Mouse (Mus musculus): ENCODE measurements around the gene 1700020L24Rik. TPM values are rescaled to one million over a fixed set of nuclear protein-coding genes. Genes with fewer than 3 reads are reported as not detected.

The 1700020L24Rik gene
- polyA plus RNA-seq, 1 experiment from 2014 or later: 1.1 TPM

- Histone ChIP-seq H3K9me3 (no peaks in the 10 kb centered on the region), H3K27ac (no peak overlapping the region), H3K27me3 (replicated peaks) (peaks cover 48% of the 10 kb centered on the region), H3K4me1 (peaks cover 28% of the 10 kb centered on the region), H3K36me3 (no peaks in the 10 kb centered on the region), H3K9ac (no peak overlapping the region), H3K4me3 (replicated peaks) (no peak overlapping the region; the same call in 1 of the 2 replicates), H3K4me2 (peak overlapping the region; percentile 47)
- ATAC-seq (ENCODE audit: insufficient read depth, low FRiP score, low read depth): no peak
- 10% methylated on average over 29 of the region's 29 CpGs for WGBS
Measured at GRCm38 (mm10) chr11:83442596-83443267, 5.3 kb downstream of the 1700020L24Rik start.

DNA sequence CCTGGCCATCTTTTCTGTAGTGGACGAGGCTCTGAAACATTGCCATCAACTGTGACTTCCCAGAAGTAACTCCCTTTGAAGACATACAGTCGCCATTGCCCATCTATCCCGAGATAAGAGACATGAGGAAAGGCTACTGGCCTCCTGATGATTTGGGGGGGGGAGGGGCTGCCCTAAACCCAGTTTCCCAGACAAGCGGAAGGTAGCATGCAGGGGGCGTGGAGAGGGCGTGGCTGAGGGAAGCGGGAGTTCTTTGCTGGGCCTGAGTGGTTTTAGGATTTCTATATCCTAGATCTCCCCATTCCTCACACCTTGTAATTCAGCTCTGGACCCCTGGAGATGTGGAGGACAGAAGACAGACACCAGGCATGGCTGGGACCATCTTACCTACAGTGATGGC, 6.3 kb downstream of the 1700020L24Rik start:
- Histone ChIP-seq H3K27ac (no peak overlapping the region), H3K4me3 (replicated peaks) (no peak overlapping the region), H3K9ac (no peak overlapping the region), H3K27me3 (replicated peaks) (peaks cover 48% of the 10 kb centered on the region), H3K9me3 (no peaks in the 10 kb centered on the region), H3K4me1 (peaks cover 38% of the 10 kb centered on the region), H3K36me3 (no peaks in the 10 kb centered on the region), H3K4me2 (no peak overlapping the region)
- ATAC-seq (ENCODE audit: insufficient read depth, low FRiP score, low read depth): no peak
- 4% methylated on average over 7 of the region's 7 CpGs for WGBS

DNA sequence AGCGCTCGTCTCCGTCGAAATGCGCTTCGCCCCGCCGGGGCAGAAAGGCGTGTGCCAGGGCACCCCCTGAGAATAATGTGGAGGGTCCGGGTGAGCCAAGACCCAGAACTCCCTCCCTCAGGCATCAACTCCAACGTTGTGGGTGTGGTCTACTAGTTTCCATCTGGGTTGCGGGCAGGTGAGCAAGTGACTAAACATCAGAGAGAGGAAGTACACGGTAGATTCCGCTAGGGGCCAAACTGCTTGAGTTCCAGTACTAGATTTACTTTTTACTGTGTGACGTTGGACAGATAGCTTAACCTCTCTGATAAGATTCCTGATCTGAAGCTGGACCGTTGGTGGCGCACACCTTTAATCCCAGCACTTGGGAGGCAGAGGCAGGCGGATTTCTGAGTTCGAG, 7.5 kb downstream of the 1700020L24Rik start:
- no peak for ATAC-seq (ENCODE audit: insufficient read depth, low FRiP score, low read depth)
- Histone ChIP-seq H3K4me1 (peaks cover 40% of the 10 kb centered on the region), H3K4me3 (replicated peaks) (peak overlapping the region; percentile 22), H3K27ac (no peak overlapping the region), H3K27me3 (replicated peaks) (peaks cover 48% of the 10 kb centered on the region), H3K9ac (no peak overlapping the region), H3K9me3 (no peaks in the 10 kb centered on the region), H3K4me2 (peak overlapping the region; percentile 49), H3K36me3 (no peaks in the 10 kb centered on the region)
- 26% methylated on average over 19 of the region's 19 CpGs for WGBS

DNA sequence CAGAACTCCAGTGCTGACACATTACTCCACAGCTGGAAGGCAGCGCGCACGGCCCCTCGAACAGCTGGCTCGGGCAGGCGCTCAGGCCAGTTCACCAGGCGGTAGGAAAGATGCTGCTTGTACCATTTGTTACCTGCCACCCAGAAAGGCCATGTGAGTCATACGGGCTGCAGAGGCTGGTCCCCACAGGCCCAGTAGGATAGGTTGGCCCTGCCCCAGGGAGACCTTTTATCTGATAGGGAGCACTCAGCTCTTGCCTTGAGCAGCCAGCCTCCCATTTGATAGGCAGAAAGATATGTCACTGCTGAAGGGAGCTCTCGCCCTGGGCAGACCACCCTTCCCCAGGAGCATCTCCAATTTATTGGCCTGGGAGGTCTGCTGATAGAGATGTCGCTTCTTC, 10.1 kb downstream of the 1700020L24Rik start:
- peak overlapping the region; percentile 32; the same call in 1 of the 2 replicates for H3K27ac ChIP-seq
- no peaks in the 10 kb centered on the region for H3K36me3 ChIP-seq
- H3K4me1 ChIP-seq: peaks cover 34% of the 10 kb centered on the region
- 59% methylated on average over 10 of the region's 10 CpGs for WGBS
- ATAC-seq (ENCODE audit: insufficient read depth, low FRiP score, low read depth): no peak
- no peak overlapping the region for H3K9ac ChIP-seq
- no peak overlapping the region for H3K4me3 ChIP-seq (replicated peaks)
- H3K4me2 ChIP-seq: no peak overlapping the region
- peaks cover 33% of the 10 kb centered on the region for H3K27me3 ChIP-seq (replicated peaks)
- H3K9me3 ChIP-seq: no peaks in the 10 kb centered on the region

DNA sequence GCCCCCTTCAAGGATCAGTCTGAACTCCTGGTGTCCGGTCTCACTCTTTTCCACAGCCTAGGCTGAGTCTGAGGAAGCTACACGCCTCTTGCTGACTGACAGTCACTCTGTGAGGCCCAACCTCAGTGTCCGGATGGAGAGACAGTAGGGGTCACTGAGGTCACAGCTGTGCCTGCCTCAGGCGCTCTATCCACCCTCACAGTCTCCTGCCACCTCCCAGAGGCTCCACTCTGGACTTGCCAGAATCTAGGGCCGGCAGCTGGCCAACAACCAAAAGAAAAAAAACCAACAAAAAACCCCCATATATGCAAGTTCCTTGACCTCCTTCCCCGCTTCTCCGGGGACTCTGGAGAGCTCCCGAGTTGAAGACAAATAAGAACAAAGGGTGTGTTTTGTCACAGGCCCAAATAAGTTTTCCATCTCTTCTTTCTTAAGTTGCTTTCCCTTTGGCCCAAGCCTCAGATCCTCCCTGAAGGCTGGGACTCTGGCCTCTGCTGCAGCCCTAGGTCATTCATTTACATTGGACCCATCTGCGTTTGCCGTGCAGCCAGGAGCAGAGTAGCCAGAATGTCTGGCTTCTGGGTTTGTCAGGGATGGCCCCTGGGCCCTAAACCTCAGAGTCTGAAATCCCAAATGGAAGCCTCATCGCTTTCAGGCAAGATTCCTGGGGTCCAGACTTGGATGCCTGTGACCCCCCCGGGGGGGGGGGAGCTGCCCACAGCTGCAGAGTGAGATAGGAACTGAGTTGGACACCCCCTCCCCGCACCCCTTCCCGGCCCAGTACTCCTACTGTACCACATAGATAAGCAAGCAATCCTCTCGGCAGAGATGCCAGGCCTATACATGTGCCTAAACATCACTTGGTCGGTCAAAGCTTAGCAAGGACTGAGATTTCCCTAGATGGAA, 10.8 kb downstream of the 1700020L24Rik start:
- Histone ChIP-seq H3K27me3 (replicated peaks) (peaks cover 27% of the 10 kb centered on the region), H3K4me1 (peaks cover 30% of the 10 kb centered on the region), H3K9ac (no peak overlapping the region), H3K36me3 (no peaks in the 10 kb centered on the region), H3K9me3 (no peaks in the 10 kb centered on the region), H3K27ac (peak overlapping the region; percentile 33), H3K4me3 (replicated peaks) (no peak overlapping the region), H3K4me2 (no peak overlapping the region)
- WGBS: 43% methylated on average over 16 of the region's 16 CpGs
- 0 out of 2 replicates have a peak, but pooled peaks have one; percentile 29 for ATAC-seq (ENCODE audit: insufficient read depth, low FRiP score, low read depth)

DNA sequence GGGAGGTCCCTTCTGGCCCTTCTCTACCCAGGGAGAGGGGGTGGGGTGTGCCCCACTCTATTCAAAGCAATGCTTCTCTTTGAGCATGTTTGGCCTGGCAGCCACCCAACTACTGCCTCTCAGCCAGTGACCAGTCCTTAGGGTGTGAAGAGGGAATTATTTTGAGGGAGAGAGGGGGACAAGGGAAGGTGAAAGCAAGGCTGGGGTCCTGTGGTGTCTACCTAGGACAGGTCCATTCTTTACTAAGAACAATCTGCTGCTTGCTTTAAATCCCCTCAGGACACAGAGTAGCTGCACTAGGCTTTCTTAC, 11.4 kb downstream of the 1700020L24Rik start:
- Histone ChIP-seq H3K4me3 (replicated peaks) (no peak overlapping the region), H3K36me3 (no peaks in the 10 kb centered on the region), H3K4me1 (peaks cover 24% of the 10 kb centered on the region), H3K27me3 (replicated peaks) (peaks cover 20% of the 10 kb centered on the region), H3K4me2 (no peak overlapping the region), H3K27ac (peak overlapping the region; percentile 33; the same call in 1 of the 2 replicates), H3K9me3 (no peaks in the 10 kb centered on the region), H3K9ac (no peak overlapping the region)
- no peak for ATAC-seq (ENCODE audit: insufficient read depth, low FRiP score, low read depth)

- Histone ChIP-seq H3K36me3 (no peaks in the 10 kb centered on the region), H3K27ac (no peak overlapping the region), H3K27me3 (replicated peaks) (peaks cover 16% of the 10 kb centered on the region), H3K4me3 (replicated peaks) (no peak overlapping the region), H3K9me3 (no peaks in the 10 kb centered on the region), H3K9ac (no peak overlapping the region), H3K4me2 (no peak overlapping the region), H3K4me1 (peaks cover 23% of the 10 kb centered on the region)
- ATAC-seq (ENCODE audit: insufficient read depth, low FRiP score, low read depth): no peak
- WGBS: 33% methylated on average over 4 of the region's 4 CpGs
Measured at GRCm38 (mm10) chr11:83449298-83449697, 11.8 kb downstream of the 1700020L24Rik start.

GRCm38 (mm10) chr11:83450550-83450949, 13.1 kb downstream of the 1700020L24Rik start:
- Histone ChIP-seq H3K9me3 (no peaks in the 10 kb centered on the region), H3K4me1 (peaks cover 24% of the 10 kb centered on the region), H3K4me2 (no peak overlapping the region), H3K27ac (no peak overlapping the region), H3K4me3 (replicated peaks) (no peak overlapping the region), H3K9ac (no peak overlapping the region), H3K36me3 (no peaks in the 10 kb centered on the region), H3K27me3 (replicated peaks) (0 out of 2 replicates have a peak, but pooled peaks cover 4% of the 10 kb centered on the region)
- ATAC-seq (ENCODE audit: insufficient read depth, low FRiP score, low read depth): no peak
- 43% methylated on average over 1 of the region's 1 CpGs for WGBS

- Histone ChIP-seq H3K4me3 (replicated peaks) (no peak overlapping the region), H3K27me3 (replicated peaks) (0 out of 2 replicates have a peak, but pooled peaks cover 4% of the 10 kb centered on the region), H3K4me2 (no peak overlapping the region), H3K9me3 (no peaks in the 10 kb centered on the region), H3K36me3 (no peaks in the 10 kb centered on the region), H3K27ac (no peak overlapping the region), H3K4me1 (peaks cover 24% of the 10 kb centered on the region), H3K9ac (no peak overlapping the region)
- 84% methylated on average over 10 of the region's 10 CpGs for WGBS
- ATAC-seq (ENCODE audit: insufficient read depth, low FRiP score, low read depth): no peak
Measured at GRCm38 (mm10) chr11:83451281-83451680, 13.8 kb downstream of the 1700020L24Rik start.

DNA sequence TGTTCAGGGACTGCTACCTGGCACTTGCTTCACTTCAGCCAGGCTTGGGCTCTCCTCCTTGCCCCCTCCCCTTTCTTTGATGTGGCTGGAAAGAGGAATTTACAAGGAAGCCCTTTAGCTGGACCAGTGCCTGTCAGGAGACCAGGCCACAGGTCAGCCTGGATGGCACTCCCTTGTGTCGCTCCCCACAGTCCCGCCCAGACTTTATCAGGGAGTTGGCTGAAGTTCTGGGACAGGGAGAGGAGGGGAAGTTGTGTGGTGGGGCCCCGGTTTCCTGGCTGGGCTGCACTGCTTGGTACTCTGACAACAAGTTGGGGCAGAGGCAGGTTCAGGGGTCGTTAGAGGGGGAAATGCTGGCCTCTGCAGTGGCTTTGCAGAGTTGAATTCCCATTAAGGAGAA, 17.1 kb downstream of the 1700020L24Rik start:
- WGBS: 9% methylated on average over 4 of the region's 4 CpGs
- peaks cover 14% of the 10 kb centered on the region; the same call in 1 of the 2 replicates for H3K4me1 ChIP-seq
- H3K4me3 ChIP-seq (replicated peaks): no peak overlapping the region
- peak overlapping the region; percentile 74 for H3K27ac ChIP-seq
- no peaks in the 10 kb centered on the region for H3K36me3 ChIP-seq
- H3K4me2 ChIP-seq: no peak overlapping the region
- no peaks in the 10 kb centered on the region for H3K27me3 ChIP-seq (replicated peaks)
- ATAC-seq (ENCODE audit: insufficient read depth, low FRiP score, low read depth): peak; percentile 56; the same call in 1 of the 2 replicates
- no peaks in the 10 kb centered on the region for H3K9me3 ChIP-seq
- H3K9ac ChIP-seq: no peak overlapping the region

DNA sequence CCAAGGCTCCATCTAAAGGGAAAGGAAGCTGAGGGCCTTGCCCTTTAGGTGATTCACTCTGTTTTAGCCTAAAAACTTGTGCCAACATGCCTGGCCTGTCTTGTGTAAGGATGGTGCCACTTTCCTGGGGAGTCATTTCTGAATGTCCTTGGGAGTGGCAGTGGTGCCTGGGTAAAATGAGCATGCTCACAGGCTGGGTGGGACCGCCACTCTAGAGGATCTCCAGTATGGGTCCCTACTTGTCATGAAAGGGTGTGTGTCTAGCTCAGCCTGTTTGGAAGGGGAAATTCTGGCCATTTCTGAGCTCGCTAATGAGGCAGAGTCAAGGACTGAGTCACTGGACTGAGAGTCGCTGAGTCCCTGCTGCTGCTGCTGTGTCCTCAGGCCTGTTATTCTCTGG, 18.1 kb downstream of the 1700020L24Rik start:
- Histone ChIP-seq H3K4me3 (replicated peaks) (no peak overlapping the region), H3K27me3 (replicated peaks) (no peaks in the 10 kb centered on the region), H3K9ac (no peak overlapping the region), H3K9me3 (no peaks in the 10 kb centered on the region), H3K4me2 (no peak overlapping the region), H3K4me1 (peaks cover 14% of the 10 kb centered on the region; the same call in 1 of the 2 replicates), H3K36me3 (no peaks in the 10 kb centered on the region), H3K27ac (peak overlapping the region; percentile 74)
- ATAC-seq (ENCODE audit: insufficient read depth, low FRiP score, low read depth): no peak
- WGBS: 62% methylated on average over 3 of the region's 3 CpGs

GRCm38 (mm10) chr11:83457257-83457656, 19.8 kb downstream of the 1700020L24Rik start:
- no peak overlapping the region for H3K4me3 ChIP-seq (replicated peaks)
- ATAC-seq (ENCODE audit: insufficient read depth, low FRiP score, low read depth): no peak

More at GRCm38 (mm10) chr11:83457257-83457656, 19.8 kb downstream of the 1700020L24Rik start:
- WGBS: 52% methylated on average over 7 of the region's 7 CpGs
- Histone ChIP-seq H3K9me3 (no peaks in the 10 kb centered on the region), H3K9ac (no peak overlapping the region), H3K4me1 (peaks cover 14% of the 10 kb centered on the region; the same call in 1 of the 2 replicates), H3K27me3 (replicated peaks) (no peaks in the 10 kb centered on the region), H3K4me2 (no peak overlapping the region), H3K36me3 (no peaks in the 10 kb centered on the region), H3K27ac (peak overlapping the region; percentile 63; the same call in 1 of the 2 replicates)

Data from stomach, embryonic 15.5 days (tissue).